In the genomic region with DNA sequence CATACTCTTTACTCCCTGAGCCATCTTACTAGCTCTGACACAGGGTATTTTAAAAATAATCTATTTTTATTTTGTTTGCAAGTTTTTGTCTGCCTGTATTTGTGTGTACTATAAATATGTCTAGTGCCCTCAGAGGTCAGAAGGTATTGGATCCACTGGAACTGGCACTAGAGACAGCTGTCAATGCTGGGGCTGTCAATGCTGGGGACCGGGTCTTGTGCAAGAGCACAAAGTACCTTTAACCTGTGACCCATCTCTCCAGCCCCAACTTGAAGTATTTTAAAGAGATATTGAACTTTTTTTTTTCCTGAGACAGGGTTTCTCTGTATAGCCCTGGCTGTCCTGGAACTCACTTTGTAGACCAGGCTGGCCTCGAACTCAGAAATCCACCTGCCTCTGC, we compare ENCODE assay signal across 41 mouse cellular contexts. TPM values are rescaled to one million over a fixed set of nuclear protein-coding genes. Genes with fewer than 3 reads are reported as not detected.
"Had no signal": no experiment of that assay in that cellular context is flagged by ENCODE, and none has a peak within 500 bp of the region (broad histone marks: within the 10 kb centered on the region; RNA-seq: fewer than 3 reads in every experiment).

No protein-coding gene starts in this region.

- H3K9ac ChIP-seq: heart, embryonic 12.5 days; heart, embryonic 13.5 days; heart, embryonic 15.5 days; hindbrain, embryonic 12.5 days; hindbrain, embryonic 13.5 days; hindbrain, embryonic 14.5 days; hindbrain, embryonic 15.5 days; intestine, embryonic 15.5 days; kidney, embryonic 15.5 days had no signal

- H3K4me1 ChIP-seq: heart, embryonic 10.5 days; heart, embryonic 12.5 days; heart, embryonic 13.5 days; heart, embryonic 15.5 days; hindbrain, embryonic 12.5 days; hindbrain, embryonic 13.5 days; hindbrain, embryonic 15.5 days; intestine, embryonic 15.5 days; kidney, embryonic 15.5 days had no signal

- ATAC-seq: hindbrain, embryonic 16.5 days; hindbrain, postnatal 0 days; inflammation-experienced regulatory T-cells, adult 6 months; intestine, embryonic 15.5 days; intestine, embryonic 16.5 days; intestine, postnatal 0 days had no signal

- H3K36me3 ChIP-seq: heart, embryonic 10.5 days; heart, embryonic 12.5 days; heart, embryonic 13.5 days; heart, embryonic 15.5 days; hindbrain, embryonic 10.5 days; hindbrain, embryonic 12.5 days; hindbrain, embryonic 13.5 days; hindbrain, embryonic 15.5 days; intestine, embryonic 15.5 days; kidney, embryonic 15.5 days had no signal

- H3K9me3 ChIP-seq: heart, embryonic 10.5 days; hindbrain, embryonic 15.5 days; intestine, embryonic 15.5 days had no signal

- H3K27me3 ChIP-seq: hindbrain, embryonic 12.5 days; hindbrain, embryonic 13.5 days; hindbrain, embryonic 15.5 days; intestine, embryonic 15.5 days had no signal

- H3K27ac ChIP-seq: heart, embryonic 10.5 days; heart, embryonic 13.5 days; heart, embryonic 15.5 days; hindbrain, embryonic 10.5 days; hindbrain, embryonic 12.5 days; hindbrain, embryonic 13.5 days; hindbrain, embryonic 14.5 days; hindbrain, embryonic 15.5 days; hindbrain, postnatal 0 days; intestine, embryonic 15.5 days; kidney, embryonic 15.5 days; kidney, postnatal 0 days; layer of hippocampus, adult 2 months had no signal

- H3K4me3 ChIP-seq: heart, embryonic 10.5 days; heart, embryonic 12.5 days; heart, embryonic 13.5 days; heart, embryonic 15.5 days; hindbrain, embryonic 10.5 days; hindbrain, embryonic 12.5 days; hindbrain, embryonic 13.5 days; hindbrain, embryonic 15.5 days; intestine, embryonic 15.5 days; kidney, embryonic 15.5 days; layer of hippocampus, adult 2 months had no signal

- H3K4me2 ChIP-seq: heart, embryonic 11.5 days; heart, embryonic 12.5 days; heart, embryonic 13.5 days; heart, embryonic 15.5 days; hindbrain, embryonic 12.5 days; hindbrain, embryonic 13.5 days; hindbrain, embryonic 14.5 days; hindbrain, embryonic 15.5 days; intestine, embryonic 15.5 days; kidney, embryonic 15.5 days had no signal

- DNase-seq: heart, postnatal 10 days; heart, postnatal 14 days; heart, postnatal 36 days; heart, postnatal 4 days; kidney, adult 11 months; kidney, adult 18-20 months; kidney, adult 2 months; kidney, adult 8-10 months; kidney, adult 9 months; kidney, postnatal 10 days; kidney, postnatal 14 days; kidney, postnatal 25 days; kidney, postnatal 36 days; kidney, postnatal 4 days; layer of hippocampus, adult 9-11 months; layer of hippocampus, postnatal 36 days had no signal

RNA-seq across cellular contexts. Expression of a gene that starts 59.3 kb away (rescaled TPM):
- total RNA-seq: hematopoietic stem cell, adult 5-6 weeks; layer of hippocampus, adult 2 months; layer of hippocampus, adult 8-10 months; layer of hippocampus, postnatal 10 days; layer of hippocampus, postnatal 14 days; layer of hippocampus, postnatal 25 days; layer of hippocampus, postnatal 36 days had no signal
- polyA plus RNA-seq: hindbrain, embryonic 10.5 days; hindbrain, embryonic 11.5 days; hindbrain, embryonic 12.5 days; hindbrain, embryonic 13.5 days; hindbrain, embryonic 14.5 days; hindbrain, embryonic 15.5 days; hindbrain, embryonic 16.5 days; inflammation-experienced regulatory T-cells, adult 6 months had no signal
